14 mouse cellular contexts compared by ENCODE assay signal in genomic region chr15:6448892-6449291, GRCm38 (mm10). TPM values are rescaled to one million over a fixed set of nuclear protein-coding genes. Genes with fewer than 3 reads are reported as not detected.
DNase-seq lines count a peak whose midpoint lies in the region; ATAC-seq and TF ChIP-seq lines count a peak whose summit lies in the region.
"Had no signal": no experiment of that assay in that cellular context is flagged by ENCODE, and none has a peak within 500 bp of the region (broad histone marks: within the 10 kb centered on the region; RNA-seq: fewer than 3 reads in every experiment).

No protein-coding gene starts in this region.

- peaks cover 10% of the 10 kb centered on the region for H3K4me1 ChIP-seq in forebrain, embryonic 12.5 days
- peaks cover 8% of the 10 kb centered on the region for H3K4me1 ChIP-seq in forebrain, embryonic 10.5 days
- peaks cover 23% of the 10 kb centered on the region for H3K4me1 ChIP-seq in liver, adult 2 months (ENCODE audit: control insufficient read depth, insufficient read depth, low read length)
- no peaks in the 10 kb centered on the region for H3K4me1 ChIP-seq in forebrain, postnatal 0 days (ENCODE audit: insufficient read depth)
- H3K4me1 ChIP-seq: neural tube, embryonic 13.5 days had no signal

- TF ChIP-seq CTCF in liver, adult 2 months (IDR thresholded peaks at IDR 0.05; ENCODE audit: low read depth, low read length): no peak
- TF ChIP-seq CTCF in forebrain, postnatal 0 days (IDR thresholded peaks at IDR 0.05; ENCODE audit: low read depth): no peak

- H3K27ac ChIP-seq in forebrain, embryonic 12.5 days: no peak overlapping the region
- no peak overlapping the region for H3K27ac ChIP-seq in forebrain, embryonic 10.5 days
- peak overlapping the region; percentile 43 for H3K27ac ChIP-seq in liver, adult 2 months (replicated peaks; ENCODE audit: insufficient read depth, low read depth, low read length)
- H3K27ac ChIP-seq in forebrain, postnatal 0 days (ENCODE audit: low read depth, low read length): no peak overlapping the region
- H3K27ac ChIP-seq: neural tube, embryonic 13.5 days had no signal

- no peaks in the 10 kb centered on the region for H3K27me3 ChIP-seq in forebrain, embryonic 12.5 days
- H3K27me3 ChIP-seq in forebrain, embryonic 10.5 days (ENCODE audit: poor library complexity, severe bottlenecking): no peaks in the 10 kb centered on the region
- no peaks in the 10 kb centered on the region for H3K27me3 ChIP-seq in liver, adult 2 months (ENCODE audit: control insufficient read depth, insufficient read depth, low read length)
- no peaks in the 10 kb centered on the region for H3K27me3 ChIP-seq in forebrain, postnatal 0 days (ENCODE audit: insufficient read depth, low read length)
- no peaks in the 10 kb centered on the region for H3K27me3 ChIP-seq in myocyte (ENCODE audit: control insufficient read depth, insufficient read depth, insufficient read length)
- H3K27me3 ChIP-seq: neural tube, embryonic 13.5 days had no signal

- H3K4me2 ChIP-seq in forebrain, embryonic 12.5 days: no peak overlapping the region
- H3K4me2 ChIP-seq in forebrain, postnatal 0 days (ENCODE audit: low read depth): peak overlapping the region; percentile 6; the same call in 1 of the 2 replicates
- peak overlapping the region; percentile 59 for H3K4me2 ChIP-seq in myocyte (ENCODE audit: low read depth)
- H3K4me2 ChIP-seq: neural tube, embryonic 13.5 days had no signal

- TF ChIP-seq POLR2A in liver, adult 2 months (IDR thresholded peaks at IDR 0.05; ENCODE audit: extremely low read depth, insufficient read depth, low read length): no peak
- TF ChIP-seq POLR2A in myocyte (IDR thresholded peaks at IDR 0.05; ENCODE audit: insufficient read length, low read depth): no peak

- 35% methylated on average over 9 of the region's 9 CpGs for WGBS in forebrain, embryonic 12.5 days
- WGBS in forebrain, embryonic 10.5 days: 44% methylated on average over 9 of the region's 9 CpGs
- 17% methylated on average over 9 of the region's 9 CpGs for WGBS in liver, adult 2 months
- WGBS in forebrain, postnatal 0 days: 27% methylated on average over 9 of the region's 9 CpGs

- H3K36me3 ChIP-seq in forebrain, embryonic 12.5 days (replicated peaks): no peaks in the 10 kb centered on the region
- no peaks in the 10 kb centered on the region for H3K36me3 ChIP-seq in forebrain, embryonic 10.5 days (replicated peaks)
- peaks cover 11% of the 10 kb centered on the region; the same call in 1 of the 2 replicates for H3K36me3 ChIP-seq in liver, adult 2 months (ENCODE audit: control insufficient read depth, insufficient read depth, low read length)
- H3K36me3 ChIP-seq in forebrain, postnatal 0 days (ENCODE audit: insufficient read depth): no peaks in the 10 kb centered on the region
- no peaks in the 10 kb centered on the region for H3K36me3 ChIP-seq in myocyte (ENCODE audit: control insufficient read depth, insufficient read depth)
- H3K36me3 ChIP-seq: neural tube, embryonic 13.5 days had no signal

- H3K4me3 ChIP-seq in forebrain, embryonic 12.5 days (replicated peaks): no peak overlapping the region
- H3K4me3 ChIP-seq in forebrain, embryonic 10.5 days: no peak overlapping the region
- no peak overlapping the region for H3K4me3 ChIP-seq in liver, adult 2 months (ENCODE audit: insufficient read depth, low read depth, low read length)
- no peak overlapping the region for H3K4me3 ChIP-seq in forebrain, postnatal 0 days (ENCODE audit: low read depth, low read length)
- no peak overlapping the region for H3K4me3 ChIP-seq in myocyte
- H3K4me3 ChIP-seq: neural tube, embryonic 13.5 days had no signal

- H3K9ac ChIP-seq in forebrain, embryonic 12.5 days: no peak overlapping the region
- H3K9ac ChIP-seq in liver, adult 2 months (ENCODE audit: low read depth, low read length): peak overlapping the region; percentile 14; the same call in 1 of the 2 replicates
- no peak overlapping the region for H3K9ac ChIP-seq in forebrain, postnatal 0 days
- H3K9ac ChIP-seq: neural tube, embryonic 13.5 days had no signal

- ATAC-seq in forebrain, embryonic 12.5 days (ENCODE audit: low FRiP score): 0 out of 2 replicates have a peak, but pooled peaks have one; percentile 55
- ATAC-seq in forebrain, postnatal 0 days: 0 out of 2 replicates have a peak, but pooled peaks have one; percentile 27

- no peak for DNase-seq in forebrain, embryonic 10.5 days (ENCODE audit: extremely low spot score, low spot score)
- DNase-seq in liver, adult 2 months (ENCODE audit: extremely low read depth, low read depth, low spot score): peak; percentile 63
- DNase-seq in liver: no peak
- no peak for DNase-seq in forebrain, postnatal 0 days
- no peak for DNase-seq in right cerebral cortex, adult 18-20 months
- DNase-seq in yolk sac, embryonic 10.5 days (ENCODE audit: low spot score): no peak
- DNase-seq: cerebellum, adult 8-10 months; lung, adult 18-20 months; thymus, postnatal 4 days had no signal

- no peaks in the 10 kb centered on the region for H3K9me3 ChIP-seq in forebrain, embryonic 12.5 days
- no peaks in the 10 kb centered on the region for H3K9me3 ChIP-seq in forebrain, embryonic 10.5 days
- H3K9me3 ChIP-seq in forebrain, postnatal 0 days (ENCODE audit: low read length): no peaks in the 10 kb centered on the region
- H3K9me3 ChIP-seq: neural tube, embryonic 13.5 days had no signal

- no peak overlapping the region for H3ac ChIP-seq in myocyte (ENCODE audit: control insufficient read depth, insufficient read length)

- peaks cover 11% of the 10 kb centered on the region; the same call in 1 of the 2 replicates for H3K79me2 ChIP-seq in liver, adult 2 months (ENCODE audit: control insufficient read depth, insufficient read depth, low read length)
- H3K79me2 ChIP-seq in myocyte (ENCODE audit: control insufficient read depth, insufficient read depth): no peaks in the 10 kb centered on the region

TF ChIP-seq in myocyte, 11 proteins besides CTCF, POLR2A, EP300 and RAD21:
- TF ChIP-seq POLR2AphosphoS2 (IDR thresholded peaks at IDR 0.05; ENCODE audit: insufficient read length, low read depth) (no peak), E2F4 (IDR thresholded peaks at IDR 0.05; ENCODE audit: insufficient read depth) (no peak), SRF (IDR thresholded peaks at IDR 0.05; ENCODE audit: control insufficient read depth, insufficient read length, low read depth) (no peak), TCF3 (IDR thresholded peaks at IDR 0.05; ENCODE audit: insufficient read length, low read depth) (no peak), USF1 (IDR thresholded peaks at IDR 0.05; ENCODE audit: low read depth) (no peak), CEBPB (IDR thresholded peaks at IDR 0.05; ENCODE audit: insufficient read depth, poor library complexity, severe bottlenecking) (no peak), MAX (IDR thresholded peaks at IDR 0.05; ENCODE audit: low read depth) (no peak), MYOG (IDR thresholded peaks at IDR 0.05; ENCODE audit: control insufficient read depth in 1 of 3, insufficient read depth in 1 of 3, insufficient read length in 2 of 3, low read depth in 2 of 3) (no peak), REST (IDR thresholded peaks at IDR 0.05; ENCODE audit: insufficient read depth, insufficient read length) (no peak), TCF12 (IDR thresholded peaks at IDR 0.05; ENCODE audit: insufficient read depth, poor library complexity, severe bottlenecking) (no peak), MYOD1 (IDR thresholded peaks at IDR 0.05; ENCODE audit: control insufficient read depth in 1 of 3, insufficient read length in 2 of 3, low read depth in 2 of 3) (no peak)

RNA-seq across cellular contexts. Expression of gene C9, which starts 3.8 kb away (rescaled TPM):
- polyA plus RNA-seq in forebrain, embryonic 12.5 days (2016; fragmentation: Nextera tagmentation; extraction: Ambion mirVana): not detected in 2 replicates
- not detected in 2 replicates for polyA plus RNA-seq in forebrain, embryonic 10.5 days (2016; fragmentation: Nextera tagmentation; extraction: Ambion mirVana)
- total RNA-seq in liver, adult 2 months (2014; rRNA removed): 259 and 275 TPM in 2 replicates
- polyA plus RNA-seq in liver, adult 2 months (2012; rRNA removed): 60.7 and 78.4 TPM in 2 replicates
- not detected in 2 replicates for total RNA-seq in forebrain, postnatal 0 days (2014; rRNA removed)
- polyA plus RNA-seq in forebrain, postnatal 0 days (2015; fragmentation: Nextera tagmentation; extraction: Ambion mirVana): not detected in 2 replicates
- polyA plus RNA-seq in myocyte (2012; fragmentation: generic; extraction: Trizol): not detected
- total RNA-seq: hematopoietic stem cell, adult 5-6 weeks; layer of hippocampus, postnatal 14 days had no signal
- polyA plus RNA-seq: neural tube, embryonic 13.5 days had no signal

Comparison
In these comparisons a context has a peak if more than half of its experiments do, and no peak if none do; other contexts are left out.
1. RNA of gene C9, which starts 3.8 kb away (polyA plus RNA-seq): 60.7 to 78.4 TPM in liver, adult 2 months; not detected in forebrain, embryonic 12.5 days, not detected in myocyte (single experiment), not detected in forebrain, embryonic 10.5 days and not detected in forebrain, postnatal 0 days; every median in the first group is over 10 times any median in the second.